12 mouse cellular contexts compared by ENCODE assay signal in the genomic region with DNA sequence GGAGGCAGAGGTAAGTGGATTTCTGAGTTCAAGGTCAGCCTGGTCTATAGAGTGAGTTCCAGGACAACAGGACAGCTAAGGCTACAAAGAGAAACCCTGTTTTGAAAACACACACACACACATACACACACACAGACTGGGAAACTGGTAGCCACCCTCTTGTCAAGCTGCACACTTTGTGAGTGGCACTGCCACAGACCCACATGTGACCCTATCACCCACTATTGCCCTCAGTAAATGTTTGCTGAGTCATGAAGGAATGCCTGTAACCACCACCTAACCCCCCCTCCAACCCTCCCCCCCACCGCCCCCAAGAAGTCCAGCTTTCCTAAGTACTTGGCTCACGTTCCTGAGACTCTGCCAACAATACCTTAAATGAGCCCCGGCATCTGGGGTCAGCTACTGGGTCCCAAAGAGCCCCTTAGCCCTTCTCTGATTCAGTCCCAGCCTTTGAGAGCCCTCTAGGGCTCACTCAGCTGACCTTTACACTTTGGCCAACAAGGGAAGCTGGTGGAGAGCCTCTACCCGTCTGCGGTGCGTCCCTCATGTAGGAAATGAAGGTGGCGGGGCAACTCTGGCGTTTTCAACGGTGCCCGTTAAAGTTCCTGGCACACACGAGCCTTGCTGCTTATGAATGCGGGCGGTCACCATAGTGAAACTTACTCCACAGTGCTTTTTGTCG. TPM values are rescaled to one million over a fixed set of nuclear protein-coding genes. Genes with fewer than 3 reads are reported as not detected.
DNase-seq lines count a peak whose midpoint lies in the region; ATAC-seq and TF ChIP-seq lines count a peak whose summit lies in the region.
"Had no signal": no experiment of that assay in that cellular context is flagged by ENCODE, and none has a peak within 500 bp of the region (broad histone marks: within the 10 kb centered on the region; RNA-seq: fewer than 3 reads in every experiment).

No protein-coding gene starts in this region.

- peak; percentile 1; the same call in 1 of the 2 replicates for ATAC-seq in heart, postnatal 0 days (ENCODE audit: insufficient read depth, low read depth)
- no peak for ATAC-seq in lung, embryonic 15.5 days (ENCODE audit: borderline replicate concordance, extremely low read depth, low FRiP score, low TSS enrichment)
- no peak for ATAC-seq in CD4-positive, CD25-positive, alpha-beta regulatory T cell, adult 4 months
- ATAC-seq: Patski had no signal

- H3K4me2 ChIP-seq in heart, postnatal 0 days (ENCODE audit: low read depth, low read length), result no peak overlapping the region
- peak overlapping the region; percentile 16; the same call in 1 of the 2 replicates for H3K4me2 ChIP-seq in lung, embryonic 15.5 days
- H3K4me2 ChIP-seq: forebrain, embryonic 15.5 days; hindbrain, embryonic 12.5 days; limb, embryonic 15.5 days had no signal

- WGBS in heart, postnatal 0 days, result 42% methylated on average over 14 of the region's 14 CpGs
- 48% methylated on average over 14 of the region's 14 CpGs for WGBS in lung, embryonic 15.5 days

- DNase-seq in adrenal gland, postnatal 14 days, result peak; percentile 43
- no peak for DNase-seq in adrenal gland, postnatal 10 days
- DNase-seq in heart, postnatal 0 days (ENCODE audit: low spot score), result peak; percentile 57
- no peak for DNase-seq in heart, adult 8-10 months (ENCODE audit: low spot score)
- peak; percentile 31 for DNase-seq in Muller cell, postnatal 12 days (ENCODE audit: inconsistent ontology term)
- no peak for DNase-seq in left cerebral cortex, adult 9 months (ENCODE audit: low spot score in 2 of 2)

- H3K4me3 ChIP-seq in heart, postnatal 0 days (ENCODE audit: low read depth, low read length), result no peak overlapping the region
- no peak overlapping the region for H3K4me3 ChIP-seq in lung, embryonic 15.5 days
- H3K4me3 ChIP-seq: forebrain, embryonic 15.5 days; hindbrain, embryonic 12.5 days; limb, embryonic 15.5 days had no signal

- peaks cover 44% of the 10 kb centered on the region for H3K4me1 ChIP-seq in heart, postnatal 0 days (ENCODE audit: control insufficient read depth, insufficient read depth)
- peaks cover 37% of the 10 kb centered on the region for H3K4me1 ChIP-seq in lung, embryonic 15.5 days

- H3K27me3 ChIP-seq in heart, postnatal 0 days (ENCODE audit: control insufficient read depth, insufficient read depth, low read length), result no peaks in the 10 kb centered on the region
- H3K27me3 ChIP-seq in lung, embryonic 15.5 days, result no peaks in the 10 kb centered on the region
- H3K27me3 ChIP-seq: forebrain, embryonic 15.5 days; limb, embryonic 15.5 days; Patski had no signal

- no peaks in the 10 kb centered on the region for H3K36me3 ChIP-seq in heart, postnatal 0 days (replicated peaks; ENCODE audit: control insufficient read depth, insufficient read depth, low read length)
- no peaks in the 10 kb centered on the region for H3K36me3 ChIP-seq in lung, embryonic 15.5 days
- H3K36me3 ChIP-seq: forebrain, embryonic 15.5 days; hindbrain, embryonic 12.5 days; limb, embryonic 15.5 days had no signal

- peak overlapping the region; percentile 99 for H3K27ac ChIP-seq in heart, postnatal 0 days (ENCODE audit: low read depth)
- peak overlapping the region; percentile 55 for H3K27ac ChIP-seq in lung, embryonic 15.5 days
- H3K27ac ChIP-seq: hindbrain, embryonic 12.5 days; limb, embryonic 15.5 days had no signal

- H3K9ac ChIP-seq in heart, postnatal 0 days (replicated peaks; ENCODE audit: low read depth, low read length), result peak overlapping the region; percentile 18
- H3K9ac ChIP-seq in lung, embryonic 15.5 days, result no peak overlapping the region
- H3K9ac ChIP-seq: forebrain, embryonic 15.5 days; hindbrain, embryonic 12.5 days; limb, embryonic 15.5 days had no signal

- 0 out of 2 replicates have a peak, but pooled peaks have one; percentile 58 for TF ChIP-seq EP300 in heart, postnatal 0 days (IDR thresholded peaks at IDR 0.05; ENCODE audit: low read depth)

- H3K9me3 ChIP-seq in heart, postnatal 0 days (replicated peaks; ENCODE audit: control insufficient read depth, low read length), result no peaks in the 10 kb centered on the region
- no peaks in the 10 kb centered on the region for H3K9me3 ChIP-seq in lung, embryonic 15.5 days
- H3K9me3 ChIP-seq: forebrain, embryonic 15.5 days; hindbrain, embryonic 12.5 days; limb, embryonic 15.5 days had no signal

- TF ChIP-seq CTCF in heart, postnatal 0 days (IDR thresholded peaks at IDR 0.05; ENCODE audit: low read depth), result no peak

RNA-seq across cellular contexts. Expression of gene Tob2, which starts 19.9 kb away (rescaled TPM):
- total RNA-seq in adrenal gland, postnatal 14 days (2021), result 124 and 147 TPM in 2 replicates
- total RNA-seq in adrenal gland, postnatal 10 days (2021), result 100 to 1,000 TPM; 108 to 183 TPM
- total RNA-seq in heart, postnatal 0 days (2014; rRNA removed; ENCODE audit: low replicate concordance), result 19.2 and 75.8 TPM in 2 replicates
- 16.0 and 18.2 TPM in 2 replicates for polyA plus RNA-seq in heart, postnatal 0 days (2015; fragmentation: Nextera tagmentation; extraction: Ambion mirVana)
- 100 to 1,000 TPM in 1 of 4 experiments, 10 to 100 TPM in 3; 50.6 to 129 (median 74.7) TPM for total RNA-seq in heart, adult 8-10 months (2022)
- polyA plus RNA-seq in lung, embryonic 15.5 days (2015; fragmentation: Nextera tagmentation; extraction: Ambion mirVana), result 27.0 and 29.1 TPM in 2 replicates
- polyA plus RNA-seq in CD4-positive, CD25-positive, alpha-beta regulatory T cell, adult 4 months (2017; shearing (Covaris generic)), result 10 to 100 TPM; 37.2 to 42.7 TPM

RNA-seq across cellular contexts. Expression of gene Phf5a, which starts 33.0 kb away (rescaled TPM):
- total RNA-seq in adrenal gland, postnatal 14 days (2021), result 63.4 and 65.5 TPM in 2 replicates
- total RNA-seq in adrenal gland, postnatal 10 days (2021), result 10 to 100 TPM; 58.8 to 62.9 TPM
- 26.9 and 31.0 TPM in 2 replicates for total RNA-seq in heart, postnatal 0 days (2014; rRNA removed; ENCODE audit: low replicate concordance)
- 60.7 and 65.3 TPM in 2 replicates for polyA plus RNA-seq in heart, postnatal 0 days (2015; fragmentation: Nextera tagmentation; extraction: Ambion mirVana)
- total RNA-seq in heart, adult 8-10 months (2022), result 10 to 100 TPM; 31.9 to 39.3 (median 33.9) TPM
- 172 and 183 TPM in 2 replicates for polyA plus RNA-seq in lung, embryonic 15.5 days (2015; fragmentation: Nextera tagmentation; extraction: Ambion mirVana)
- polyA plus RNA-seq in CD4-positive, CD25-positive, alpha-beta regulatory T cell, adult 4 months (2017; shearing (Covaris generic)), result 100 to 1,000 TPM in 1 of 2 experiments, 10 to 100 TPM in 1; 89.8 to 111 TPM

RNA-seq across cellular contexts. Expression of gene Aco2, which starts 33.4 kb away (rescaled TPM):
- total RNA-seq in adrenal gland, postnatal 14 days (2021), result 2,377 and 2,604 TPM in 2 replicates
- total RNA-seq in adrenal gland, postnatal 10 days (2021), result 1,000 to 10,000 TPM; 2,299 to 2,557 TPM
- total RNA-seq in heart, postnatal 0 days (2014; rRNA removed; ENCODE audit: low replicate concordance), result 2,020 and 2,039 TPM in 2 replicates
- polyA plus RNA-seq in heart, postnatal 0 days (2015; fragmentation: Nextera tagmentation; extraction: Ambion mirVana), result 1,019 and 1,040 TPM in 2 replicates
- total RNA-seq in heart, adult 8-10 months (2022), result 1,000 to 10,000 TPM; 2,119 to 2,448 (median 2,260) TPM
- 164 and 173 TPM in 2 replicates for polyA plus RNA-seq in lung, embryonic 15.5 days (2015; fragmentation: Nextera tagmentation; extraction: Ambion mirVana)
- 100 to 1,000 TPM in 1 of 2 experiments, 10 to 100 TPM in 1; 94.3 to 166 TPM for polyA plus RNA-seq in CD4-positive, CD25-positive, alpha-beta regulatory T cell, adult 4 months (2017; shearing (Covaris generic))

RNA-seq across cellular contexts. Expression of gene Tef, which starts 36.5 kb away (rescaled TPM):
- total RNA-seq in adrenal gland, postnatal 14 days (2021), result 71.4 and 98.5 TPM in 2 replicates
- total RNA-seq in adrenal gland, postnatal 10 days (2021), result 10 to 100 TPM; 68.4 to 74.1 TPM
- total RNA-seq in heart, postnatal 0 days (2014; rRNA removed; ENCODE audit: low replicate concordance), result 41.5 and 58.7 TPM in 2 replicates
- 27.8 and 30.3 TPM in 2 replicates for polyA plus RNA-seq in heart, postnatal 0 days (2015; fragmentation: Nextera tagmentation; extraction: Ambion mirVana)
- total RNA-seq in heart, adult 8-10 months (2022), result 100 to 1,000 TPM; 125 to 157 (median 155) TPM
- 27.4 and 31.4 TPM in 2 replicates for polyA plus RNA-seq in lung, embryonic 15.5 days (2015; fragmentation: Nextera tagmentation; extraction: Ambion mirVana)
- polyA plus RNA-seq in CD4-positive, CD25-positive, alpha-beta regulatory T cell, adult 4 months (2017; shearing (Covaris generic)), result 10 to 100 TPM; 10.2 to 13.9 TPM

Comparison
In these comparisons a context has a peak if more than half of its experiments do, and no peak if none do; other contexts are left out.
1. DNase-seq: peak in adrenal gland, postnatal 14 days (single experiment), heart, postnatal 0 days (single experiment) and Muller cell, postnatal 12 days (single experiment); none in adrenal gland, postnatal 10 days (single experiment), heart, adult 8-10 months (single experiment) and left cerebral cortex, adult 9 months (0 of 2).